Mouse (Mus musculus): ENCODE results near the gene Tmem198. TPM values are rescaled to one million over a fixed set of nuclear protein-coding genes. Genes with fewer than 3 reads are reported as not detected.

Tmem198 gene
- total RNA-seq, 1 experiment: 1.6 TPM

DNA sequence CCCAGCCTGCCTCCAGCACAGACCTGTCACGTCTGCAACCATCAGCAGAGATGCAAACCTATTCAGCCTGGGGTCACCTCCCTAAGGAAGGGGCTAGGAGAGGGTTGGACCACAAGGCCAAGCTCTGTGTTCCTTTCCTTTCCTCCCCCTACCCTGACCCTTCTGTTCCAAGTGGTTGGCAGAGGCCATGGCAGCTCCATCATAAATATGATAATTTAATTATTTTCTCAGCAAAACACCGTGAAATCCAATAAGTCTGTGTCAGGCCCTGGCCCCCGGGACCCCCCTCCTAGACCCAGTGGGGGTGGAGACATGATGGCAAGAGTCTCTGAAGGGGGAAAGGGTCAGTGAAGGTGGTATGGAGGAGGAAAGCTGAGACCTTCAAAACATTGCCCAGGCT is 35.1 kb upstream of the Tmem198 start:
- no peak for TF ChIP-seq HCFC1 (IDR thresholded peaks at IDR 0.05; ENCODE audit: borderline replicate concordance, insufficient read depth, low read length)
- TF ChIP-seq ZNF384 (IDR thresholded peaks at IDR 0.05; ENCODE audit: low read depth, low read length): no peak
- in situ Hi-C loops (cut with MboI; ENCODE audit: low sequenced_read_pairs in 2 of 2, unreplicated experiment in 2 of 2): no loop called here
- H3K9me3 ChIP-seq (ENCODE audit: control insufficient read depth, insufficient read depth, low read depth, low read length): no peaks in the 10 kb centered on the region
- no peak overlapping the region for H3K4me3 ChIP-seq (ENCODE audit: insufficient read depth in 1 of 2, low read depth in 1 of 2, low read length in 2 of 2, poor library complexity in 1 of 2, severe bottlenecking in 1 of 2)
- peaks cover 12 to 51% of the 10 kb centered on the region in 2 experiments for H3K4me1 ChIP-seq (ENCODE audit: control insufficient read depth in 2 of 2, insufficient read depth in 2 of 2, low read length in 2 of 2, poor library complexity in 1 of 2)
- no peak for DNase-seq (ENCODE audit: low read depth, low spot score)
- no peak overlapping the region for H3K27ac ChIP-seq (ENCODE audit: insufficient read depth, low read depth, low read length, poor library complexity, severe bottlenecking)
- peaks cover 5% of the 10 kb centered on the region; the same call in 1 of the 2 replicates for H3K36me3 ChIP-seq (ENCODE audit: control insufficient read depth, insufficient read depth, low read length, poor library complexity, severe bottlenecking)
- no peak overlapping the region for H3K9ac ChIP-seq (ENCODE audit: insufficient read depth, low read depth, low read length, poor library complexity, severe bottlenecking)

DNA sequence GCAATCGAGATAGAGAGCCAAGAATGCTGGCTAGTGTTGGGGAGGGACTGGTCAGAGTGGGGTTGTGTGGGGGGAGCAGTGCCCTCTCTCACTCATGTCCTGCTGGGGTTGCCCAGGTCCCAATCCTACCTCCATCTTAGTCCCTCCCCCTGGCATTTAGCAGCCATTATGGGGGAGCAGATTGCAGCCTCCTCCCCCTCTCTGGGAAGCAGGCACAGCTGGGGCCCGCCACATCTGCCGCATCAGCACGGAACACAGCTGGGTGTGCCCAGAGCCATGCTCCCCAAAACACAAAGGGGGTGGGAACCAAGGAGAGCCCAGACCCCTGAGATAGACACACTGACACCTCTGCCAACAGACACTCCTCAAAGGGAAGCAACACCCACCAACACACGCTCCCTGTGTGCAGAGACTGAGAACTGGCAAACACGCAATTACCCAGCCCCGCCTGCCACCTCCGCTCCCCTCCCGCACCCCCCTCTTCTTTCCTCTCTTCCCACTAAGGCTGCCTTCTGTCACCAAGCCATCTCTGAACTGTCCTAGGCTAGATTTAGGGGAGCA is 34.1 kb upstream of the Tmem198 start:
- Histone ChIP-seq H3K4me3 (ENCODE audit: insufficient read depth in 1 of 2, low read depth in 1 of 2, low read length in 2 of 2, poor library complexity in 1 of 2, severe bottlenecking in 1 of 2) (no peak overlapping the region), H3K9me3 (ENCODE audit: control insufficient read depth, insufficient read depth, low read depth, low read length) (no peaks in the 10 kb centered on the region), H3K4me1 (ENCODE audit: control insufficient read depth in 2 of 2, insufficient read depth in 2 of 2, low read length in 2 of 2, poor library complexity in 1 of 2) (peaks cover 12 to 51% of the 10 kb centered on the region in 2 experiments), H3K27ac (ENCODE audit: insufficient read depth, low read depth, low read length, poor library complexity, severe bottlenecking) (no peak overlapping the region), H3K9ac (ENCODE audit: insufficient read depth, low read depth, low read length, poor library complexity, severe bottlenecking) (no peak overlapping the region), H3K36me3 (ENCODE audit: control insufficient read depth, insufficient read depth, low read length, poor library complexity, severe bottlenecking) (peaks cover 5% of the 10 kb centered on the region; the same call in 1 of the 2 replicates)
- in situ Hi-C loops (cut with MboI; ENCODE audit: low sequenced_read_pairs in 2 of 2, unreplicated experiment in 2 of 2): no loop called here
- TF ChIP-seq ZC3H11A (IDR thresholded peaks at IDR 0.05; ENCODE audit: borderline replicate concordance, low read depth, low read length) (no peak), CHD2 (IDR thresholded peaks at IDR 0.05; ENCODE audit: low read depth, low read length) (no peak), ZNF384 (IDR thresholded peaks at IDR 0.05; ENCODE audit: low read depth, low read length) (no peak), HCFC1 (IDR thresholded peaks at IDR 0.05; ENCODE audit: borderline replicate concordance, insufficient read depth, low read length) (no peak), MAFK (IDR thresholded peaks at IDR 0.05; ENCODE audit: insufficient read depth, low read depth, low read length) (no peak)
- no peak for DNase-seq (ENCODE audit: low read depth, low spot score)

GRCm38 (mm10) chr1:75445751-75446611 is 33.4 kb upstream of the Tmem198 start:
- H3K36me3 ChIP-seq (ENCODE audit: control insufficient read depth, insufficient read depth, low read length, poor library complexity, severe bottlenecking): peaks cover 5% of the 10 kb centered on the region; the same call in 1 of the 2 replicates
- H3K4me1 ChIP-seq (ENCODE audit: control insufficient read depth in 2 of 2, insufficient read depth in 2 of 2, low read length in 2 of 2, poor library complexity in 1 of 2): peaks cover 12 to 53% of the 10 kb centered on the region in 2 experiments
- H3K27ac ChIP-seq (ENCODE audit: insufficient read depth, low read depth, low read length, poor library complexity, severe bottlenecking): no peak overlapping the region
- no peak for DNase-seq (ENCODE audit: low read depth, low spot score)
- no peaks in the 10 kb centered on the region for H3K9me3 ChIP-seq (ENCODE audit: control insufficient read depth, insufficient read depth, low read depth, low read length)
- in situ Hi-C loops (cut with MboI; ENCODE audit: low sequenced_read_pairs in 2 of 2, unreplicated experiment in 2 of 2): no loop called here
- no peak for TF ChIP-seq ZNF384 (IDR thresholded peaks at IDR 0.05; ENCODE audit: low read depth, low read length)
- TF ChIP-seq MAFK (IDR thresholded peaks at IDR 0.05; ENCODE audit: insufficient read depth, low read depth, low read length): no peak
- no peak for TF ChIP-seq CHD2 (IDR thresholded peaks at IDR 0.05; ENCODE audit: low read depth, low read length)
- no peak for TF ChIP-seq ZC3H11A (IDR thresholded peaks at IDR 0.05; ENCODE audit: borderline replicate concordance, low read depth, low read length)
- no peak for TF ChIP-seq HCFC1 (IDR thresholded peaks at IDR 0.05; ENCODE audit: borderline replicate concordance, insufficient read depth, low read length)
- H3K4me3 ChIP-seq (ENCODE audit: insufficient read depth in 1 of 2, low read depth in 1 of 2, low read length in 2 of 2, poor library complexity in 1 of 2, severe bottlenecking in 1 of 2): no peak overlapping the region; a peak in 2 of 4 replicates
- no peak overlapping the region for H3K9ac ChIP-seq (ENCODE audit: insufficient read depth, low read depth, low read length, poor library complexity, severe bottlenecking)

GRCm38 (mm10) chr1:75446656-75447055 is 32.7 kb upstream of the Tmem198 start:
- H3K27ac ChIP-seq (ENCODE audit: insufficient read depth, low read depth, low read length, poor library complexity, severe bottlenecking): no peak overlapping the region
- in situ Hi-C loops (cut with MboI; ENCODE audit: low sequenced_read_pairs in 2 of 2, unreplicated experiment in 2 of 2): no loop called here
- no peak for DNase-seq (ENCODE audit: low read depth, low spot score)
- peaks cover 12 to 49% of the 10 kb centered on the region in 2 experiments for H3K4me1 ChIP-seq (ENCODE audit: control insufficient read depth in 2 of 2, insufficient read depth in 2 of 2, low read length in 2 of 2, poor library complexity in 1 of 2)
- peaks cover 5% of the 10 kb centered on the region; the same call in 1 of the 2 replicates for H3K36me3 ChIP-seq (ENCODE audit: control insufficient read depth, insufficient read depth, low read length, poor library complexity, severe bottlenecking)
- no peak overlapping the region for H3K9ac ChIP-seq (ENCODE audit: insufficient read depth, low read depth, low read length, poor library complexity, severe bottlenecking)
- no peak for TF ChIP-seq CHD2 (IDR thresholded peaks at IDR 0.05; ENCODE audit: low read depth, low read length)
- TF ChIP-seq ZC3H11A (IDR thresholded peaks at IDR 0.05; ENCODE audit: borderline replicate concordance, low read depth, low read length): no peak
- no peak for TF ChIP-seq ZNF384 (IDR thresholded peaks at IDR 0.05; ENCODE audit: low read depth, low read length)
- TF ChIP-seq MAFK (IDR thresholded peaks at IDR 0.05; ENCODE audit: insufficient read depth, low read depth, low read length): no peak
- no peak for TF ChIP-seq HCFC1 (IDR thresholded peaks at IDR 0.05; ENCODE audit: borderline replicate concordance, insufficient read depth, low read length)
- H3K9me3 ChIP-seq (ENCODE audit: control insufficient read depth, insufficient read depth, low read depth, low read length): no peaks in the 10 kb centered on the region
- H3K4me3 ChIP-seq (ENCODE audit: insufficient read depth in 1 of 2, low read depth in 1 of 2, low read length in 2 of 2, poor library complexity in 1 of 2, severe bottlenecking in 1 of 2): no peak overlapping the region; a peak in 1 of 4 replicates
